Mouse (Mus musculus) cerebellum, adult 8-10 months (tissue): ENCODE results near the gene Cotl1.
"Not testable (repeated sequence)": the region's sequence is repeated elsewhere in the genome, so short reads cannot be mapped to it uniquely, and the experiment has no call there.

ENCODE experiments used
- DNase-seq: peaks from one replicate; pipeline ENCODE4 v3.0.0; 2022

The Cotl1 gene

DNA sequence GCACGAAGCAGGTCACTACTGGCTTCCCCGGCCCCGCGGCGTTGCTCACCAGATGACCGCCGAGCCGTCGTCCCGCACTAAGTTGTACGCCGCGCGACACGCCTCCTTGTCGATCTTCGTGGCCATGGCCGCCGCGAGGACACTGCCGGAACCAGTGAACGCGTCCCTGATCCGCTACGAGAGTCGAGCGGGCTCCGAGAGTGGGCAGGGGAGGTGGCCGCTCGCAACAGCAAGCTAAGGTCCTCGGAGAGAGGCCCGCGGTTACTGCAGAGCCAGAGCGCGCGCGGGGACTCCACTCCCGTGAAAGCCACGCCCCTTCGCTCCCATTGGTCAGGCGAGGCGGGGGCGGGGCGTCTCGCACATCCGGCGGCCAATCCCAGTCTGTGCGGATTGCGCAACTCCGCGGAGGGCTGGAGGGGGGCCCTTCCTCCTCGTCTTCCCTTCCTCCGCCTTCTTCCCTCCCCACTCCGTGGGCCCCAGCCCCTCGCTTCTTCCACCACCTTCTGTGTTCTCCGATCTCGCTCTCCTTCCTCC is at the start of gene Cotl1:
Cotl1 (minus strand) TSS at position 270 of the 534 bp plus-strand sequence.
- DNase-seq = peak; percentile 97

DNA sequence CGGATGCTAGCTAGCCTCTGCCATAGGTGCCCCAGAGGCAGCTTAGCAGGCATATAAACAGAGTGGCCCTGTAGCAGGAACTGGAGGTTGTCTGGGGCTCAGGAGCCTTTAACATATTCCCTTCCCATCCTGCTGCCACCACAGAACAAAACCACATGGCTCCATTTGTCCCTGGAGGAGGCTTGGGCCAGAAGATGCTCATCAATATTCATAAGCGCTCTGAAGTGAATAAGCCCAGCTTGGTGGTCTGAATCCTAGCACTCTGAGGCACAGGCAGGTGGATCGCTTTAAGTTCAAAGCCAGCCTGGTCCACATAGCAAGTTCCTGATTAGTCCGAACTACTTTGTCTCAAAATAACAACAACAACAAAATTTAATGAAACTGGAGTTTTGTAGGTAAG is 47.7 kb upstream of the Cotl1 start:
- DNase-seq = no peak

DNA sequence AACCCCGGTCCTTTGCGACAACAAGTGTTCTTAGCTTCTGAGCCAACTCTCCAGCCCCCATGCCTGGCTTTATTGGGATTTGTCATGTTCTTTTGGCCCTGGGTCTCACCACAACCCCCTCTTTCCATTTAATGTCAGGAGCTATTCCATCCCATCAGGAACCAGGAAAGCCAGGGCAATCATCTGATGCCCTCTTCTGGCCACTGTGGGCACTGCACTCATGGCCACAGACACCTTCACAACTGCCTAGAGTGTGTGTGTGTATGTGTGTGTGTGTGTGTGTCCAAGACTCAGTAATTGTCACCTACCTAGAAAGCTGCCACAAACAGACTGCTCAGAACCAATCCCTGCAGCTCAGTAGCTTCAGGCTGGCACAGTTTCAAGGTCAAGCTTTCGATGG is 46.8 kb upstream of the Cotl1 start:
- no peak for DNase-seq

DNA sequence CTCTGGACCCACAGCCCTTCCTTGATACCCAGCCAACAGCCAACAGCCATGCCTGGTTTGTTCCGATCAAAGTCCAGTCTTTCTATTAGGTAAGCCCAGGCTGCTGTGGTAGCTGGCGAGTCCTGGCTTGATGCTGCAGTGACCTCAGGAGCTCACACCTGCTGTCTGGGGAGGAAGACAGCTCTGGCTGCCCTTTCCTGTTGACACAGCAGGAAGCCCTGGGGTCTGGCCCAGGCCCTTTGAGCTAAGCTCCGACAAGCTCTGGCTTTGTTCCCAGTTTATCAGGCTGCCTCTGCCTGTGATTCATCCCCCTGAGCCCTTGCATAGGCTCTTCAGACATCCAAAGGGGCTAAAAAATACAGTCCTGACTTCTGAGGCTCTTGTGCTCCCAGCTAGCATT is 45.3 kb upstream of the Cotl1 start:
- DNase-seq = peak; percentile 32

DNA sequence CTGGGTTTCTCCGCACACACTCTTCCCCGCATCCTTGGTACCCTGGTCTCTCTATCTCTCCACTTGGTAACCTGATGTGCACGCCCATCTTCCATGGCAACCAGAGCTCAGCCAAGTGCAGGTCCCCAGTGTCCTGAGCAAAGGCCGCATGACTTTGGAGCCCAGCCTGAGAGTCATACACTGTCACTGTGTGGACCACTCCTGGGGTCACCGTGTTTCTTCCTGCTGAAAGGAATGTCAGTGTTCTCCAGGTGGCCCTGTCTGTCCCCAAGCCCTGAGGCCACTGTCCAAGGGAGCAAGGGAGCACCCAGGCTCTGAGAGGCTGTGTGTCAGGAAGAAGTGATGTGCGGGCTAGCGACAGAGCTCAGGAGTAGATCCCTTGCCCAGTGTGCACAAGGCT is 42.9 kb upstream of the Cotl1 start:
- no peak for DNase-seq

DNA sequence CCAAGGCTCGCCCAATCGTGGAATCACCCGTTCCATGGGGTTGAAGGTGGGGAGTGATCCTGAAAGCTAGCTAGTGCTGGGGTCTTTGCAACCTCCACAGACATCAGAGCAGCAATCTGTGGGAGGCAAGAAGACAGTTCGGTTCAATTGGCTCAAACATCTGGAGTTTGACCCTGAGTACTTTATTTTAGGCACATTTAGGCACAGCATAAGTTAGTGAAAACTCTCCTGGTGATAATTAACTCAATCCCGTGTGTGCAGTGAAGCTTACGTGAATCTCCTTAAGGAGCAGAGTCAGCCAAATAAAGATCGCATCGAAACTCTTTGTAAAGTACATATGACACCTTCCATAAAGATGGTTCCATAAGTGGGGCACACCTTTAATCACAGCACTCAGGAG is 41.6 kb upstream of the Cotl1 start:
- no peak for DNase-seq

DNA sequence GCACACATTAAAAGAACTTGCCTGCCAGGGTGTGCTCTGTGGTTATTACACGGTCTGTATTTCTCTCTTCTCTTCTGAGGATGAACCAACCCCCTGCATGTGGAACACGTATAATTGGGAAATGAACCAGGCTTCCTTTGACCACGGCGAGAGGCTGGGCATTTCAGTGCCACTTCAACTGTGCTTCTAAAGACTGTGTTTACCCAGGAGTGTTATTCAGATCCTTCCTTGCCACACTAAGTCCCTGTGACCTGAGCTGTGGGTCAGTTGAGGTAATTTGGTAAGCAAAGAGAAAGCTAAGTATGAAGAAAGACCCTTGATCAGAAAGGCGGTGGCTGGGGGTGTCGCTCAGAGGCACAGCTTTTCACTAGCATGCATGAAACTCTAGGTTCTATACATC is 41.0 kb upstream of the Cotl1 start:
- no peak for DNase-seq

DNA sequence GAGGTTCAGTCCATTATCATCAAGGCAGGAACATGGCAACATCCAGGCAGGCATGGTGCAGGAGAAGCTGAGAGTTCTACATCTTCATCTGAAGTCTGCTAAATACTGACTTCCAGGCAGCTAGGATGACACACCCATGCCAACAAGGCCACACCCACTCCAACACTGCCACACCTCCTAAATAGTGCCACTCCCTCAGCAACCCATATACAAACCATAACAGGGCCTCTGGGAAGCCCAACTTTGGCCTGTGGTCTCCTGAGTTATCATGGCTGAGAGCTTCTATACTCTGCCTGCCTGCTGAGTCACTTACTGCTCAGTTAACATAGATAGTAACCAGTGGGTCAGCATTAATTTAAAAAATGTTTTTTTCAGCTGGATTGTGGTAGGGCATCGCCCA is 32.8 kb upstream of the Cotl1 start:
- DNase-seq = no peak

DNA sequence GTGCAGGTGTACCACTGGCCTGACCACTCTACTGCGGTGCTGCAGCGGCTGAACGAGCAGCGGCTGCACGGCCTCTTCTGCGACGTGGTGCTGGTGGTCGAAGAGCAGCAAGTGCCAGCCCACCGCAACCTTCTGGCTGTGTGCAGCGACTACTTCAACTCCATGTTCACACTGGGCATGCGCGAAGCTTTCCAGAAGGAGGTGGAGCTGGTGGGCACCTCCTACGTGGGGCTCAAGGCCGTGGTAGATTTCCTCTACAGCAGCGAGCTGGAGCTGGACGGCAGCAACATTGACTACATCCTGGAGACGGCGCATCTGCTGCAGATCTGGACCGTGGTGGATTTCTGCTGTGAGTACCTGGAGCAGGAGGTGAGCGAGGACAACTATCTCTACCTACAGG is 29.3 kb upstream of the Cotl1 start:
- no peak for DNase-seq

DNA sequence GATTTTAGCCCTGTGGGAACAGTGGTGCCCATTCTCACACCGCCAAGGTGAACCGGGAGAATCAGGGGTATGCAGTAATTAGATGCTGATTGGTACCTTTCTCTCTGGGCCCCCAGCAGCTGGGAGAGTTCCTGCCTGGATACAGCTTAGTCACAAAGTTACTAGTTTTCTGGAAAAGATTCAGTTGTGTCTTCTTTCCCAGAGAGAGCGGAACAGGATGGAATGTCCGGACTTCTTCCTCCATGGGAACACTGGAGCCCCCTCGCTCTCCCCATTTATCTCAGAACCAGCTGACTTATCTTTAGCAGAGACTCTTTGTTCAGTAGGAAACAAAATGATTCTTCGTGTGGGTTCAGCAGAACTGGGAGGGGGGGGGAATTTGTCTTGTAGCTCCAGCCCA is 22.4 kb upstream of the Cotl1 start:
- DNase-seq = no peak

DNA sequence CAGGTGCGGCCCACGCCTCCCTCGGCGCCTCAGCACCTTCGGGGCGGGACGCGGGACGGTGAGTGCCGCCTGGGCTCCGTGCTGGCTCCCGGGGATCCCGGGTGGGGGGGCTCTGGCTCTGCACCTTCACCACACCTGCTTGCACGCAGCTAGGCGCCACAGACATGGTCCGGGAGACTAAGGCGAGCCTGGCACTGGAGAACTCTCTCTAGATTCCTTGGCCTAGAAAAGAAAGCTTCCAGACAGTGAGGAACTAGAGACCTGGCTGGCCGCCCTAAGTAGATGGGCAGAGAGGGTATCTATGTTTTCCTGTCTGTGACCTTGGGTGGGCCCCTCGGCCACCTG is 22.0 kb upstream of the Cotl1 start:
- no peak for DNase-seq

DNA sequence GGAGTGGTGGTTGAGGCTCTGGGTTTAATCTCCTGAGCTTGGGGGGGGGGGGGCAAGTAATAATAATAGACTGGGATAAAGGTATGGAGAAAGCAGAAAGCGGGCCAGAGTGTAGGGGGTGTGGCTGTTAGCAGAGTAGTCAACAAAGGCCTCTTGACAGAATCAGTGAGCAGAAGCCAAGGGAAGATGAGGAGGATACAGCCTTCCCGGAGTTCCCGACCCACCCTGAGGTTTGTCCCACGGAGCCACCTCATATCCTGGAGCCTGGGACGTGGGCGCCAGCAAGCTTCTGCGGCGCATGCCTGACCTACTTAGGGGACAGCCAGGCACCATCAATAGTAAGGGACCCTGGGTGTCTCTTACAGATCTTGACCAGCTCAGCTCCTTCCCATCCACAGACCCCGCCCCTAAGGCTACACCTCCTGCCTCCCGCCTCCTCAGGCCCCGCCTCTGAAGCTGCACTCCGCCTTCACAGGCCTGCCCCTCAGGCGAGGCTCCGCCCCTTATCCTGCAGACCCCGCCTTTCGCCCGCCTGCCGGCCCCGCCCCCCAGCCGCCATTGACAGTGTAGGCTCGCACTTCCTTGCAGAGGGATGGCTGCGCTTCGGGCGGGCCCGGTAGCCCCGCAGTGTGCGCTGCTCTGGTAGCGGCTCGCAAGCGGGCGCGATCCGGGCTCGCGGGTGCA is 21.5 kb upstream of the Cotl1 start, which contains the start of gene Klhl36:
Klhl36 (plus strand) TSS at position 561 of the 684 bp plus-strand sequence.
- peak; percentile 98 for DNase-seq

DNA sequence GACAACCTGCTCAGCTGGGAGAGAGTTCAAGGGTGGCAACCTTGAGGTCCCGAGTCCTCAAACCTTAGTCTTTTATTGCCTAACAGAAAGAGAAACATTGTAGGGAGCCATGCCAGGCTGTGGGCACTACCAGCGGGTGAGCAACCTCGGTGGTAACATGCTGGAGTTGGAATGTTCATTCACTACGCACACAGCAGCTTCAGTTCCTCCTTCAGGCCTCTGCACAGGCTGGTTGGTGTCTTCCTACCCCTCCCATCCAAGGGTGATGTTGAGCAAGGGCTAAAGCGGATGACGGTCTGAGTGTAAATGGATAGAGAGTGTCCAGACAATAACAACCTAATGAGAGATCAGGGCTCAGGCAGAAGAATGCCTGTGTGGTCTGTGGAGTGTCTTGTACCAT is 17.4 kb upstream of the Cotl1 start:
- no peak for DNase-seq

DNA sequence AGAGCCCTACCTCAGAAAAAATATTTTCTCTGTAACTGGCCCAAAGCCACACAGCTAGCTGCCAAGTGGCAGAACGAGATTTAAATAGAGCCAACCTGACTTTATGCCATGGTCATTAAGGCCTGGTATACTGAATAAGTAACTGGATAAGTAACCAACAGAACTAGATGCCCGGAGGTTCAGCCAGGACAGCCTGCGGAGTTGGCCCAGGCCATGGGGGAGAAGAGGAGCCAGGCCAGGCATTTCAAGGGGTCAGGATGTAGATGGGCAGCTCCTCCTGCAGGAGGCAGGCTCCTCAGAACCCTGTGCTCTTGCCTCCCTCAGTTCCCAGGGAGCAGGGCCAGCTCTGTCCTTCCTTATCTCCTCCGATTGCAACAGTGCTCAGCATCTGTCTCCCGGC is 15.3 kb upstream of the Cotl1 start:
- DNase-seq = no peak

DNA sequence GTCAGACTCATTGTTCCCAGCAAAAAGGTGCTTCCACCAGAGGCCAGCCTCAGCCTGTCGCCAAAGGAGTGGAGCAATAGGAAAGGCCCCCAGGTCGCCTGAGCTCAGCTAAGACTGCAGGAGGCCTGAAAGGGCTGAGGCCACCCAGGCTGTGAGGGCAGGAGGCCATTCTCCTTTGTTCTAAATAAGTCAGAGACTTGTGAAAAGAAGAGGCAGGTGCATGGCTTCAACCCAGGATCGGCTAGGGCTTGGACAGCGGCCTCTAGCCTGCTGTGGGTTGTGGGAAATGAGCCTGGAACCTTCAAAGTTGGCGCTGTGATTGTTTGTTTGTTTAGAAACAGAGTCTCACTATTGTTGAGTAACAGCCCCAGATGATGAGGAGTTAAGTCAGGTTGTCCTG is 13.7 kb upstream of the Cotl1 start:
- no peak for DNase-seq

DNA sequence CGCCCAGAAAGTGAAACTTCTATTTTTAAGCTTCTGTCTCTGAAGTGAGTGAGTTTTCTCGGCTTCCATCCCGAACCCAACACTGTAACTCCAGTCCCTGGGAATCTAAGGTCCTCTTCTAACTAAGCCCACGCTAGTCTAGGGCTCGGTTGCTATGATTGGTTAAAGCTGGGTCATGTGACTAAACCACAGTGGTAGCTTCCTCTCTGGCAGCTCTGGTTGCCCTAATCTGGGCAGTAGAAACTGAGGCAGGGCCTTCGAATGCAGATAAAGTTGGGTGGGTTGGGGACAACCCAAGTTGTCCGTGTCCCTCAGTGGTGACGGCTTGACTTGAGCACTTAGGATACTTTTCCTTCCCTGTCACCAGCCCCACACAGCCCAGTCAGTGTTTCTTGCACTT is 13.2 kb upstream of the Cotl1 start:
- no peak for DNase-seq

DNA sequence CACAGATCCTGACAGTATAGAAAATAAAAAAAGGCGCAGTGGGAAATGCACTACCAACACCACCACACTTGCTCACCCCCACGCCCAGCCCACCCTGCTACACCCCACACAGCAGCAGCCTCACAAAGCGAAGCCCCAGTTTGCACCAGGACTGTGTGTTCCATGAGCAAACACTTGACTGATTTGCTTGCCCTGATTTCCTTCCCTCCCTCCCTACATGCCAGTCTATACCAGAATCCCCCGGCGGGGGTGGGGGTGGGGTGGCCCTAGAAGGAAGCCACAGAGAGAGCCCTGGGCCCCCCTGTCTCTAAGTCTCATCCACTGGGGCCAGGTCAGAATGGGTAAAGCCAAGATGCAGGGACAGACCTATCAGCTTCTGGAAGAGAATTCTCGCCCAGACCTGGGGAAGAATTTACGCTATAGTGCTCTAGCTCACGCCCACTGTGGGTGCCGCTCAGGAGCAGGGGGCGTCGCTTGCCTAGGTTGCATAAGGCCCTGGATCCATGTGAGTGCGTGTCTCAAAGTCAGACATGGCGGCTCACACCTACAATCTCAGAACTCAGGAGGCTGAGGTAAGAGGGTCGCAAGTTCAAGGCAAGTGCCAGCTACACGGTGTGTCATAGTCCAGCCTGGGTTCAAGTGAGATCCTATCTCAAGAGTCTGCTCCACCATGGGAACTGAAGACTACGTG is 7.0 kb upstream of the Cotl1 start:
- no peak for DNase-seq

DNA sequence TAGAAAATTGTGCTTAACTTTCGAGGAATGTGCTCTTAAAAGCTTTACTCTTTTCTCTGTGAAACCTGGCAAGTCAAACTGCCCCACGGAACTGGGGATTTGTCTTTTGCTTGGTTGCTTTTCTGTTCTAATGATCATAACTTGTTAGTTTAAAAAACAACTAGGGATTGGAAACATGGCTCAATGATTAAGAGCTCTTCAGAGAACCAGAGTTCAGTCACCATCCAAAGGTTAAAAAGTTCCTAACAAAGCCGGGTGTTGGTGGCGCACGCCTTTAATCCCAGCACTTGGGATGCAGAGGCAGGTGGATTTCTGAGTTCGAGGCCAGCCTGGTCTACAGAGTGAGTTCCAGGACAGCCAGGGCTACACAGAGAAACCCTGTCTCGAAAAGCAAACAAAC is 5.4 kb upstream of the Cotl1 start:
- not testable (repeated sequence) for DNase-seq

DNA sequence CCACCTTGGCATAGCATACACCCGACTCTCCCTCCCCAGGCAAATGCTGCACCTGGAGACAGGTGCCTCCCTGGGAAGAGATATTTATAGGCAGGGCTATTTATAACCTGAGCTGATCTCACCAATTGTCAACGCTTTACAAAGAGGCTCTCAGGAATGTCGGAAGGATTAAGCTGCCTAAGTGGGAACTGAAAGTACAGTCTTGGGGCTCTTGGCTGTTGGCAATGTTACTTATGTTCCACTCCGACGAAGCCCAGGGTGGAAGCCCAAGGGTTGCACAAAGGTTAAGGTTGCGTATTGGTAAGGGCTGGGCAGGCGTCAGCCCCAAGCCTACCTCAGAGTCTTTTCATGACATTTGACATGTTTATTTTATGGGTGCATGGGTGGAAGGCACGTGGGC is 4.2 kb upstream of the Cotl1 start:
- DNase-seq = no peak

DNA sequence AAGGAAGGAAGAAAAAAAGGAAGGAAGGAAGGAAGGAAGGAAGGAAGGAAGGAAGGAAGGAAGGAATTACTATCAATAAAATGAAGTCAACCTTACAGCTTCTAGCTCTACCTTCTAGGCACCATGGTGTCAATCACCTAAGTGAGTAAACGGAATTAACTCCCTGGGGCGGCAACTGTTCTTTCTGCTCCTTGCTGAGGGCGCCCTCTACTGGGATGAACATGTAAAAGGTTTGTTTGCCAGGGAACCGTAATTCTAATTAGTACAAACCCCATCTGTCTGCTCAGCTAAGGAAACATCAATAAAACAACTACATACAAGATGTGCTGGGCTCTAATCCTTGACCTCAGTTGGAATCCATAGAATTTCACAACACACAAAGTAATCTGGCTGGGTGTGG is 3.1 kb upstream of the Cotl1 start:
- peak; percentile 82 for DNase-seq

DNA sequence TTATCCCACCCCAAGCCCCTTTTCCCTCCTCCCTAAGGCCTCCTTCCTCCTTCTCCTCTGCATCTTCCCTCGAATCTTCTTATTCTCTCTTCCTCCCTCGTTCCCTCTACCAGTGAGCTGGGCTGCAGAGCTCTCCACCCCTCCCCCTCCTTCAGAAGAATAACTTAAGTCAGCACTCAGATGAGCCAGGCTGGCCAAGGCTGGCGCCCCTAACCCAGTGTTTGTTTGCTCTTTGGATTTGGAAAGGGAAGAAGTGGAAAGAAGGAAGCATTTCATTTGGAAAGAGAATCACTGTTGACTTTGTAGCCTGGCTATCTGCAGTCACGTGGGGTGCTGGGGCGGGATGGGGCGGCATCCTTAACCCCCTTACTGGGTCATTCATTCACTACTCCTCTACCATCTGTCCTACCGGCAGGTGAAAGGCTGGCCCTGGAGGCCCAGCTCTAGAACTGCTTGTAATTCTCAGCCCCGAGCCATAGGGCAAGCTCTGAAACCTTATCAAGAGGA is 614 bp upstream of the Cotl1 start:
- DNase-seq = peak; percentile 62

DNA sequence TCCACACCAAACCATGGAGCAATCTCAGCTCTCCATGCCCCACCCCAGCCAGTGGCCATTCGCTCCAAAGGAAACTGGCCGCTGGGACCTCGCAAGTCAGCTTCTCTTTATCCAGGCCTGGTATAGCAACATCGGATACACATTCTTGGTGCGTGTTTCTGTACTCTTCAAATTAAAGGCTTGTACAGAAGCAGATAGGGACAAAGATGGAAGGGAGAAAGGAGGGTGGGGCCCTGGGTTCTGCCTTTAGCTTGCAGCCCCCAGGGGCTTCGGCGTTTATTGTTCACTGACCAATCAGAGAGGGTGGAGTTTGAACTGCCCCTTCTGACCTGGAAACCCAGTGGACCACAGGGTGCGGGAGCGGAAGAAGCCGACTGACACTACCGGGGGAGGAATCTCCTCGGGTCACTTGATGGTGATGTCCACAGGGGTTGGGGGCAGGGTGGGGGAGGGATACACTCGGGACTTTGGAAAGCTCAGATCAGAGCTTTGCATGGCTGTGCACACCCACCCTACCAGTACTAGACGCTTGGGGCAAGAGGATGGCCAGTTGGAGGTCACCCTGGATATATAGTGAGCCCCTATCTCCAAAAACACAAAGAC is 824 bp downstream of the Cotl1 start:
- DNase-seq = no peak

DNA sequence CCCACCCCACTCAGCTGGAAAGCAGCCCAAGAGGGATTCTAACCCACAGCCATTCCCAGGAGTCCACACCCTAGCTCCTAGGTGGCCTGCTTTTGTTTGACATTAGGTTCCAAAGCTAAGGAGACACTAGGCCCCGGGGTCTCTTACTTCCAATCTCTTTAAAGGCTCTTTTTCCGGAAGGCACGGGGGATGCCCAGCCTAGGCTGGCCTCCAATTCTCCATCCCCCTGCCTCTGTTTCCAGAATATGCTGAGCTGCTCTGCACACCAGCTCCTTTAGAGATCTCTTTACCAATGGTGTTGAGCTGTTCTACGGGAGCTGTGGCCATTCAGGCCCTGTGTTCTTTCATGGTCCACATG is 1.4 kb downstream of the Cotl1 start:
- no peak for DNase-seq
